Mouse (Mus musculus): Measurements from ENCODE around the gene 4932438H23Rik. TPM values are rescaled to one million over a fixed set of nuclear protein-coding genes. Genes with fewer than 3 reads are reported as not detected.

Gene 4932438H23Rik
- polyA plus RNA-seq, 1 experiment from 2014 or later, result not detected

DNA sequence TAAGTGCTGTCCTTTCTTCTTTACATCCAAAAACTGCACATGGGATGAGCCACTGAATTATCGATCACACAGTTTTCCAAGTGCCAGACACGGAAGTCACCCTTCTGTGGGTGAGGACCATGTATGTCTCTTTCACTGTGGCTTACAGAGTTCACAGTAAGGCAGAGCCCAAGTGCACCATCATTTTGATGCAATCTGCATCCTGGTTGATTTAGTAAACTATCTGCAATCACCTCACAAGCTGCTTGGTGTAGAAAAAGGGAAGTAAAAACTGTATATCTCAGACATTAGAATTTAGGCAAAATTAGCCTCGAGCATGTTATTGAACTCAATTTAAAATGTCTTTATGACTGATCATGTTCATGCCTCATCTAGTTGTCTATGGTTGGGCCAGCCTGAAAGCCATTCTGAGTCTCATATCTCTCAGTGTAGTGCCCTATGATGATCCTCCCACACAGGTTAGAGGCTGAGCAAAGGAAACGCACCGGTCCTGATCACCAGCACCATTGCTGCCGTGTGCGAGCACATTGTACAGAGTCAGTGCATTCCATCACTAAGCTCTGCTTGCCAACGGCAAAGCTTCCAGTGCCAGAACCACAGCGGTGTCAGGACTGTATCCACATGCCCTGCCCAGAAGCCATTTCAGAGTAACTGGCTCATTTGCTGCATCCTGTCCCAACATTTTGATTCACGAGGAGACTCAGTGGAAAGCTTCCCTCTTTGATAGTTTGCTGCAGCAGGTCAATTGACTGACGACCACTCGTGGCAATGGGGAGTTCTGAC, 30.1 kb downstream of the 4932438H23Rik start:
- WGBS, result 86% methylated on average over 12 of the region's 12 CpGs
- Histone ChIP-seq H3K4me3 (no peak overlapping the region), H3K27ac (no peak overlapping the region), H3K27me3 (ENCODE audit: low read depth, poor library complexity, severe bottlenecking) (peaks cover 10% of the 10 kb centered on the region; the same call in 1 of the 2 replicates), H3K36me3 (no peaks in the 10 kb centered on the region), H3K9me3 (replicated peaks) (no peaks in the 10 kb centered on the region), H3K4me1 (peaks cover 9% of the 10 kb centered on the region)
- DNase-seq (ENCODE audit: low spot score), result no peak

GRCm38 (mm10) chr16:91063786-91064185, 31.1 kb downstream of the 4932438H23Rik start:
- DNase-seq (ENCODE audit: low spot score), result no peak
- Histone ChIP-seq H3K9me3 (replicated peaks) (no peaks in the 10 kb centered on the region), H3K27ac (no peak overlapping the region), H3K4me1 (peaks cover 4% of the 10 kb centered on the region), H3K27me3 (ENCODE audit: low read depth, poor library complexity, severe bottlenecking) (peaks cover 10% of the 10 kb centered on the region; the same call in 1 of the 2 replicates), H3K36me3 (no peaks in the 10 kb centered on the region), H3K4me3 (no peak overlapping the region)
- 96% methylated on average over 10 of the region's 10 CpGs for WGBS

GRCm38 (mm10) chr16:91061531-91062318, 33.2 kb downstream of the 4932438H23Rik start:
- H3K36me3 ChIP-seq, result no peaks in the 10 kb centered on the region
- DNase-seq (ENCODE audit: low spot score), result no peak
- no peaks in the 10 kb centered on the region for H3K9me3 ChIP-seq (replicated peaks)
- H3K4me1 ChIP-seq, result peaks cover under 1% of the 10 kb centered on the region; the same call in 1 of the 2 replicates
- H3K27ac ChIP-seq, result no peak overlapping the region
- 78% methylated on average over 13 of the region's 13 CpGs for WGBS
- no peak overlapping the region for H3K4me3 ChIP-seq
- H3K27me3 ChIP-seq (ENCODE audit: low read depth, poor library complexity, severe bottlenecking), result peaks cover 5% of the 10 kb centered on the region; the same call in 1 of the 2 replicates

- Histone ChIP-seq H3K4me3 (no peak overlapping the region), H3K4me1 (peaks cover 22% of the 10 kb centered on the region), H3K27me3 (ENCODE audit: low read depth, poor library complexity, severe bottlenecking) (no peaks in the 10 kb centered on the region), H3K27ac (no peak overlapping the region), H3K36me3 (no peaks in the 10 kb centered on the region), H3K9me3 (replicated peaks) (no peaks in the 10 kb centered on the region)
- no peak for DNase-seq (ENCODE audit: low spot score)
- WGBS, result 72% methylated on average over 6 of the region's 6 CpGs
These were observed 37.2 kb downstream of the 4932438H23Rik start for GRCm38 (mm10) chr16:91057741-91058140.

DNA sequence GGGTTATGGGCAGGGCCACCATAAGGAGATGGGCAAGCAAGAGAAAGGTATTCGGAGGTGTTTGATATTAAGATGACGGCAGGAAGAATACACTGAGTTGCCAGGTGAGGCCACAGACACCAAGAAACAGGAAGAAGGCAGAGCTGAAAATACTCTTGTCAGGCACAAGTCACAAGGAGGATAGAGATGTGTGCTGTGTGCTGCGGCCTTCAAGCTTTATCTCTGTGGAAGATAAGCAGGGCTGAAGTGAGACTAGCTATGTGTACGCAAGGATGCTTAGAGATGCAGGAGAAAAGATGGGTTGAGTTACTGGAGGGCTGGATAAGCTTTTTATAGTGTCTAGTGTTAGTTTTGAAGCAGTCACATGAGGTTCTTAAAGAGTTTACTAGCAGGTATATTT, 37.7 kb downstream of the 4932438H23Rik start:
- H3K27me3 ChIP-seq (ENCODE audit: low read depth, poor library complexity, severe bottlenecking), result no peaks in the 10 kb centered on the region
- H3K4me3 ChIP-seq, result no peak overlapping the region
- no peaks in the 10 kb centered on the region for H3K36me3 ChIP-seq
- H3K27ac ChIP-seq, result no peak overlapping the region
- no peaks in the 10 kb centered on the region for H3K9me3 ChIP-seq (replicated peaks)
- H3K4me1 ChIP-seq, result peaks cover 22% of the 10 kb centered on the region
- 91% methylated on average over 4 of the region's 4 CpGs for WGBS
- no peak for DNase-seq (ENCODE audit: low spot score)

GRCm38 (mm10) chr16:91056043-91056821, 38.7 kb downstream of the 4932438H23Rik start:
- 71% methylated on average over 16 of the region's 16 CpGs for WGBS
- H3K36me3 ChIP-seq, result no peaks in the 10 kb centered on the region
- no peak for DNase-seq (ENCODE audit: low spot score)
- H3K27ac ChIP-seq, result no peak overlapping the region
- H3K9me3 ChIP-seq (replicated peaks), result no peaks in the 10 kb centered on the region
- H3K4me1 ChIP-seq, result peaks cover 28% of the 10 kb centered on the region
- no peaks in the 10 kb centered on the region for H3K27me3 ChIP-seq (ENCODE audit: low read depth, poor library complexity, severe bottlenecking)
- H3K4me3 ChIP-seq, result no peak overlapping the region

- Histone ChIP-seq H3K4me3 (no peak overlapping the region), H3K27me3 (ENCODE audit: low read depth, poor library complexity, severe bottlenecking) (no peaks in the 10 kb centered on the region), H3K9me3 (replicated peaks) (no peaks in the 10 kb centered on the region), H3K4me1 (peaks cover 28% of the 10 kb centered on the region), H3K27ac (no peak overlapping the region), H3K36me3 (no peaks in the 10 kb centered on the region)
- DNase-seq (ENCODE audit: low spot score), result no peak
- 74% methylated on average over 5 of the region's 5 CpGs for WGBS
These were observed 39.8 kb downstream of the 4932438H23Rik start for GRCm38 (mm10) chr16:91055150-91055549.

GRCm38 (mm10) chr16:91053599-91053998, 41.3 kb downstream of the 4932438H23Rik start:
- H3K9me3 ChIP-seq (replicated peaks), result no peaks in the 10 kb centered on the region
- H3K27me3 ChIP-seq (ENCODE audit: low read depth, poor library complexity, severe bottlenecking), result no peaks in the 10 kb centered on the region
- H3K4me3 ChIP-seq, result no peak overlapping the region
- WGBS, result 62% methylated on average over 8 of the region's 8 CpGs
- peaks cover 28% of the 10 kb centered on the region for H3K4me1 ChIP-seq
- no peak for DNase-seq (ENCODE audit: low spot score)
- H3K36me3 ChIP-seq, result no peaks in the 10 kb centered on the region
- no peak overlapping the region for H3K27ac ChIP-seq

DNA sequence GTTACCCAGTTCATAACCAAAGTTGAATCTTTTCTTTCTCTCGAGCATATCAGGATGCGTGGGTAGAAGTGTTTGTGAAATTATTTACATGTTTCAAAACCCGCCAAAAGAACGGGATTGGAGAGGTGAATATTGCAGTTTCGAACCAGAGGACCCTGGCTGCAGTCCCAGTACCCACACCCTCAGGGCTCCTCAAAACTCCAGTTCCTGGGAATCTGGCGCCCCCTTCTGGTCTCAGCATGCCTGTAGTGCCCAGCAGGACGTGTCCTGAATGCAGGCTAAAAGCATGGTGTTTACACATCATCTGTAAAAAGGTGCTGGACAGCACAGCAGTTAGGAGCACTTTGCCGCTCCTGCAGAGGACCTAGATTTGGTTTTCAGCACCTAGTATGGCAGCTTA, 49.4 kb downstream of the 4932438H23Rik start:
- no peaks in the 10 kb centered on the region for H3K9me3 ChIP-seq (replicated peaks)
- WGBS, result 55% methylated on average over 8 of the region's 8 CpGs
- DNase-seq (ENCODE audit: low spot score), result peak; percentile 57
- peaks cover 15% of the 10 kb centered on the region for H3K4me1 ChIP-seq
- H3K27me3 ChIP-seq (ENCODE audit: low read depth, poor library complexity, severe bottlenecking), result no peaks in the 10 kb centered on the region
- H3K36me3 ChIP-seq, result peaks cover 14% of the 10 kb centered on the region
- H3K27ac ChIP-seq, result no peak overlapping the region
- no peak overlapping the region for H3K4me3 ChIP-seq

GRCm38 (mm10) chr16:91044270-91045182, 50.4 kb downstream of the 4932438H23Rik start, which contains the start of gene Paxbp1:
Paxbp1 (minus strand) TSS chr16:91044543.
- H3K36me3 ChIP-seq, result peaks cover 22% of the 10 kb centered on the region
- peak; percentile 100 for DNase-seq (ENCODE audit: low spot score)
- H3K4me3 ChIP-seq, result peak within 1 kb of the TSS; percentile 82
- WGBS, result 2% methylated on average over 69 of the region's 70 CpGs
- peaks cover 15% of the 10 kb centered on the region for H3K4me1 ChIP-seq
- H3K27me3 ChIP-seq (ENCODE audit: low read depth, poor library complexity, severe bottlenecking), result no peaks in the 10 kb centered on the region
- no peaks in the 10 kb centered on the region for H3K9me3 ChIP-seq (replicated peaks)
- peak within 1 kb of the TSS; percentile 98 for H3K27ac ChIP-seq

- Histone ChIP-seq H3K9me3 (replicated peaks) (no peaks in the 10 kb centered on the region), H3K27me3 (ENCODE audit: low read depth, poor library complexity, severe bottlenecking) (no peaks in the 10 kb centered on the region), H3K27ac (peak overlapping the region; percentile 98), H3K4me1 (peaks cover 15% of the 10 kb centered on the region), H3K4me3 (peak overlapping the region; percentile 82), H3K36me3 (peaks cover 31% of the 10 kb centered on the region)
- DNase-seq (ENCODE audit: low spot score), result peak; percentile 75
- WGBS, result under 1% methylated on average over 63 of the region's 63 CpGs
These were observed 51.3 kb downstream of the 4932438H23Rik start for GRCm38 (mm10) chr16:91043461-91044248.
